Mouse (Mus musculus) neural tube, embryonic 13.5 days (tissue): Measurements from ENCODE around the gene Sp110. TPM values are rescaled to one million over a fixed set of nuclear protein-coding genes. Genes with fewer than 3 reads are reported as not detected.
"Not testable (repeated sequence)": the region's sequence is repeated elsewhere in the genome, so short reads cannot be mapped to it uniquely, and the experiment has no call there.

ENCODE experiments used
- ATAC-seq: fragments of 200-750 bp; cut with Nextera tagmentation; 2 replicates; pipeline ENCODE4 v1.8.0; 2017; ENCODE audit warnings: low read depth, mild to moderate bottlenecking, moderate TSS enrichment, moderate library complexity
- H3K27ac ChIP-seq: fragments of 300-500 bp; sonication (generic); replicated peaks from 2 replicates; pipeline ENCODE4 v1.5.1; 2015; ENCODE audit warnings: moderate library complexity, mild to moderate bottlenecking, inconsistent platforms
- H3K27me3 ChIP-seq: fragments of 300-500 bp; sonication (generic); 2 replicates; pipeline ENCODE4 v1.6.1; 2015; ENCODE audit warnings: mild to moderate bottlenecking, inconsistent platforms
- H3K36me3 ChIP-seq: fragments of 300-500 bp; sonication (generic); 2 replicates; pipeline ENCODE4 v1.6.1; 2015; ENCODE audit warnings: mild to moderate bottlenecking, inconsistent platforms
- H3K4me1 ChIP-seq: fragments of 300-500 bp; sonication (generic); replicated peaks from 2 replicates; pipeline ENCODE4 v1.6.1; 2015; ENCODE audit warnings: inconsistent platforms
- H3K4me2 ChIP-seq: fragments of 300-500 bp; sonication (generic); 2 replicates; pipeline ENCODE4 v1.6.1; 2015; ENCODE audit warnings: inconsistent platforms, mild to moderate bottlenecking, moderate library complexity
- H3K4me3 ChIP-seq: fragments of 300-500 bp; sonication (generic); 2 replicates; pipeline ENCODE4 v1.5.1; 2015; ENCODE audit warnings: mild to moderate bottlenecking, inconsistent platforms
- H3K9ac ChIP-seq: fragments of 300-500 bp; sonication (generic); 2 replicates; pipeline ENCODE4 v1.6.1; 2015; ENCODE audit warnings: moderate library complexity, mild to moderate bottlenecking, inconsistent platforms
- H3K9me3 ChIP-seq: fragments of 300-500 bp; sonication (generic); 2 replicates; pipeline ENCODE4 v1.6.1; 2016; ENCODE audit warnings: inconsistent platforms
- WGBS: fragments of 180-500 bp; shearing (Covaris S2); methylation state at CpG from one replicate; pipeline ENCODE4 v1.1.7; 2015; 5-methylcytosine and 5-hydroxymethylcytosine counted together
- polyA plus RNA-seq: library from polyadenylated mRNA; unstranded; fragments of >200 nt; fragmentation: Nextera tagmentation; extraction: Ambion mirVana; gene quantifications from 2 replicates; pipeline ENCODE4 v1.2.1, GENCODE M21; 2015

Sp110 gene
- polyA plus RNA-seq, 1 experiment from 2014 or later = 0.81 TPM

DNA sequence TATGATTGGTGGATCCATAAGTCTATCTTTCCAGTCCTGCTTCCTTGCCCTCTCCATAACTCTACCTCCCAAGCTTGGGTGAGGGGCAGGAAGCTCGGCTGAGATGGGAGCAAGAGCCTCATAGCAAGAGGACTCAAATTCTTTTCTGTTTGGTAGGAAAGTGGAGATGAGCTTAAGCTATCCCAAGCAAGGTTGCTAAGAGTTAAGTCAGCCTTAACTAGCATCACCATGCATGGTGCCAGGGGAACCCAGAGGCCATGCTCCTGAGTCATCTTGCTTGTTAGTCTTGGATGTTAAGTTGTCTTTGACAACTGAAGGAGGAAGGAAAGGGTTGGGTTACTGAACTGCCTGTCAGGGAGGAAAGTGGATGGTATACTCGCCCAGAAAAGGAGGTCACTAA, 9.9 kb downstream of the Sp110 start:
- not testable (repeated sequence) for H3K9ac ChIP-seq, H3K9me3 ChIP-seq, H3K27me3 ChIP-seq, H3K36me3 ChIP-seq, H3K27ac ChIP-seq, H3K4me2 ChIP-seq, H3K4me1 ChIP-seq, ATAC-seq, H3K4me3 ChIP-seq
- WGBS = 87% methylated on average over 1 of the region's 2 CpGs

- H3K4me3 ChIP-seq, ATAC-seq, H3K9me3 ChIP-seq, H3K4me1 ChIP-seq, H3K27me3 ChIP-seq, H3K27ac ChIP-seq, H3K4me2 ChIP-seq, H3K36me3 ChIP-seq, H3K9ac ChIP-seq: not testable (repeated sequence)
- 38% methylated on average over 5 of the region's 5 CpGs for WGBS
Measured at GRCm38 (mm10) chr1:85581518-85581917, 17.1 kb downstream of the Sp110 start.

- not testable (repeated sequence) for H3K27ac ChIP-seq, H3K36me3 ChIP-seq, H3K4me1 ChIP-seq, H3K27me3 ChIP-seq, ATAC-seq, H3K4me3 ChIP-seq, H3K9ac ChIP-seq, H3K9me3 ChIP-seq, H3K4me2 ChIP-seq
- 78% methylated on average over 3 of the region's 3 CpGs for WGBS
Measured at GRCm38 (mm10) chr1:85580578-85580977, 18.0 kb downstream of the Sp110 start.

DNA sequence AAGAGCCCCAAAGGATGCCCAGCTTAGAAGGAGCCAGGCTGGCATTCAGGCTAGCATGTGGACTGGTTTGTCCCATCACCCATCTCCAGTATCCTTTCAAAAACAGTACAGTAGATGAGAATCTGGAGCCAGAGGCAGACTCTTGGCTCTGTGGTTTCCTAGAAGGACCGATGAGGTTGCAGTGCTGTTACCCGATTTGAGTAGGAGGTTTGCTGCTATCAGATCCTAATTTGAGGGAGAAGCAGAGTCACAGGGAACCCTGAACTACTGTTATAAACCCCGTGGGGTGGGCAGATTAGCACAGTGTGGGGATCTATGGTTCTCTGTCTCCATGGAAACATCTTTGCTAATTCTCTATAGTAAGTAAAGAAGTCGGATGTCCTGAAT, 18.5 kb downstream of the Sp110 start:
- 82% methylated on average over 3 of the region's 4 CpGs for WGBS
- not testable (repeated sequence) for H3K4me2 ChIP-seq, H3K4me3 ChIP-seq, H3K9ac ChIP-seq, H3K4me1 ChIP-seq, ATAC-seq, H3K27ac ChIP-seq, H3K27me3 ChIP-seq, H3K36me3 ChIP-seq, H3K9me3 ChIP-seq

DNA sequence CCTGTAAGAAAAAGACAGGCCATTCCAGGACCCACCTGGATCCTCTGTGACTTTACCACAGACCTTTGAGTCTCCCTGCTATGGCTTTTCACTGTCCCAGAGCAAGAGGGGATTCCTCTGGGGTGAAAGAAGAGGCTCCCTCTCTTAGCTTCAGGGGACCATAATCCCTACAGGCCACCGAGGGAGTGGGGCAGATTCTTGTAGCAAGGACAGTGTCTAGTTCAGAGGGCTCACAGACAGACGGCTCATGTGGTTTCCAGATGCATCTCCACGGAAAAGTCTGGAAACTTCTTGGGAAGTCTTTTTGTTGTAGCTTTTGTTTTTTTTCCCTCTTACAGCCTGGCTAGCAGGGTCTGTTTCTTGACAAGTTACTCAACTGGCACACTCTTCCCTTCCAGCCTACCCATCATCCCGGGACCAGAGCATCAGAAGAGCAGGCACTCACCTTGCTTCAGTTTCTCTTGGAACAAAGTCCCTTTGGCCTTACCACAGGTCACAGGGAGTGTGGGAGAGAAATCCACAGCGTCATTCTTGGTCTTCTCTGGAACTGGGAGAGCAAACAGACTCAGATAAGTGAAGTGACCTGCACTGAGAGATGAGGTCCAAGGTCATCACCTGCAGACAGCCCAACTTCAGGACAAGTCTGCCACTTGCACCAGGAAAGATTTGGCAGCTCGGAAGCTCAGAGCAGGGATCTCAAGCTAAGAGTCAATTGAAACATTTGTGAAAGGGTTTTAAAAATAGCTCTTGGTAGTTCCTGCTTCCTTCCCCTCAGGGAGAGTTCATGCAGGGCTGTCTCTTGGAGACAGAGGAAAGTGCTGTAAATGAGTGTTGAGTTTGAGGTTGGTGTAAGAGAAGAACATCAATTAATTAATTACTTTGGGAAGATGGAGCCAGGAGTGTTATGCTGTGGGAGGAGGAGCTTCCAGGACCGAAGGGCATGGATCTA, 19.1 kb downstream of the Sp110 start:
- WGBS = 70% methylated on average over 6 of the region's 7 CpGs
- H3K4me1 ChIP-seq, H3K9ac ChIP-seq, H3K4me2 ChIP-seq, H3K9me3 ChIP-seq, H3K4me3 ChIP-seq, H3K36me3 ChIP-seq, H3K27ac ChIP-seq, H3K27me3 ChIP-seq, ATAC-seq: not testable (repeated sequence)

DNA sequence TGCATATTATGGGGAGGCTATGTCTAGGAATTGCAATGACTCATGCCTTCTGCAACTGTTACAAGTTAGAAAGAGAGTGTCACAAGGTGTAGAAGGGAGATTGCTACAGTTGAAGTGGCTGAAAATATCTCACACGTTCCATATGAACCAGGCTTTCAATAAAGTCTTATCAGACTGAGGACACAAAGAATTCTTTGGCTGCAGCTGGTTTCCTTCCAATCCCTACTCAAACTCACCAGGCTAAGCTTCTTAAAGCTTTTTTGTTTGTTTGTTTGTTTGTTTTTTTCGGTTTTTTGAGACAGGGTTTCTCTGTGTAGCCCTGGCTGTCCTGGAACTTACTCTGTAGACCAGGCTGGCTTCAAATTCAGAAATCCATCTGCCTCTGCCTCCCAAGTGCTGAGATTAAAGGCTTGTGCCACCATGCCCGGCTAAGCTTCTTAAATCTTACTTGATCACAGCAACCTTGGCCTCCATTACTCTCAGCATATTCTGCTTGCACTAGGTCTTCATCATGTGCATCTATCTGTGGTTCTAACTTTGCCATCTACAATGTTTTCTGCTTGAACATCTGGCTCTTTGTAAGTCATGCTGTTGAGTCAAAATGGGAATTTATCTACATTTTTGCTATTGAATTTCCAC, 20.1 kb downstream of the Sp110 start:
- not testable (repeated sequence) for H3K36me3 ChIP-seq, H3K27ac ChIP-seq, ATAC-seq, H3K4me2 ChIP-seq, H3K9me3 ChIP-seq, H3K4me3 ChIP-seq, H3K27me3 ChIP-seq, H3K4me1 ChIP-seq, H3K9ac ChIP-seq
- WGBS = 66% methylated on average over 3 of the region's 3 CpGs

- not testable (repeated sequence) for H3K9me3 ChIP-seq, H3K36me3 ChIP-seq, H3K4me2 ChIP-seq, H3K27ac ChIP-seq, ATAC-seq, H3K4me3 ChIP-seq, H3K9ac ChIP-seq, H3K4me1 ChIP-seq, H3K27me3 ChIP-seq
- 82% methylated on average over 2 of the region's 3 CpGs for WGBS
Measured at GRCm38 (mm10) chr1:85575376-85575775, 23.2 kb downstream of the Sp110 start, which contains the start of gene G530012D18Rik. TSS of gene G530012D18Rik (plus strand) at chr1:85575676.

GRCm38 (mm10) chr1:85573554-85573953, 25.1 kb downstream of the Sp110 start:
- H3K27ac ChIP-seq, H3K9ac ChIP-seq, H3K4me2 ChIP-seq, H3K36me3 ChIP-seq, H3K4me3 ChIP-seq, H3K9me3 ChIP-seq, ATAC-seq, H3K27me3 ChIP-seq, H3K4me1 ChIP-seq: not testable (repeated sequence)
- WGBS = 80% methylated on average over 4 of the region's 4 CpGs

- not testable (repeated sequence) for H3K9ac ChIP-seq, H3K36me3 ChIP-seq, ATAC-seq, H3K4me1 ChIP-seq, H3K4me2 ChIP-seq, H3K4me3 ChIP-seq, H3K27ac ChIP-seq, H3K27me3 ChIP-seq, H3K9me3 ChIP-seq
- 87% methylated on average over 4 of the region's 4 CpGs for WGBS
Measured at GRCm38 (mm10) chr1:85555261-85555660, 43.4 kb downstream of the Sp110 start.

GRCm38 (mm10) chr1:85546442-85546841, 52.2 kb downstream of the Sp110 start:
- H3K9me3 ChIP-seq, ATAC-seq: not testable (repeated sequence)

GRCm38 (mm10) chr1:85543818-85544217, 54.8 kb downstream of the Sp110 start:
- ATAC-seq, H3K9ac ChIP-seq, H3K4me2 ChIP-seq, H3K4me1 ChIP-seq, H3K27ac ChIP-seq, H3K27me3 ChIP-seq, H3K4me3 ChIP-seq, H3K9me3 ChIP-seq, H3K36me3 ChIP-seq: not testable (repeated sequence)
- WGBS = 86% methylated on average over 4 of the region's 4 CpGs

More at GRCm38 (mm10) chr1:85546442-85546841, 52.2 kb downstream of the Sp110 start:
- not testable (repeated sequence) for H3K4me1 ChIP-seq, H3K9ac ChIP-seq, H3K4me3 ChIP-seq, H3K4me2 ChIP-seq, H3K36me3 ChIP-seq, H3K27ac ChIP-seq, H3K27me3 ChIP-seq

DNA sequence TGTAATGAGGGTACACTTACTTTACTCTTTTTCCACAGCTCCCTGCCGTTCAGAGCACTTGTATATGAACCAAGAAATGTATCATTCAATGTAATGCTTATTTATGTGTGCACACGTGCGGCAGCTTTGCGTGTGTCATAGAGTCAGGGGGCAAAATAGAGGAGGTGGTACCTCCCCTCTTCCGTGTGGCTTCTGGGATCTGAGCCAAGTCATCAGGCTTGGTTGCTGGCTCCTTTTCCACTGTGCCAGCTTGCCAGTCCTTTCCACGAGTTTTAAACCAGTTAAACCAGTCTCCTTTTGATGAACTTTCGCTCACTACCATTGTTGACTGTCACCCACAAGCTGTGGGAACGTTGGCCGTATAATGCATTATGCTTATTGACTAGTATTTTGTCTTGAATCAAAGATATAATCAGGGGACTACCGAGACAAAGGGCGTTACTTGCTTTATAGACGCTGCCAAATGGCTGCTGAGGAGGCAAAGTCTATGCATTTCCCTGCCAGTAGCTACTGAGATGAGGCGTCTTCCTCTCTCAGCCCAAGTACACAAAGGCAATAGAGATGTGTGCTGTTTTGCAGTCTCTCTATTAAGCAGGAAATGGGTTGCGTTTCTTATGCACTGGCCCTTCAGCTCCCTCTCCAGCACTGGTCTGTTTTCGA, 70.0 kb downstream of the Sp110 start:
- not testable (repeated sequence) for H3K9me3 ChIP-seq, H3K36me3 ChIP-seq, ATAC-seq, H3K4me2 ChIP-seq, H3K4me1 ChIP-seq, H3K9ac ChIP-seq, H3K27ac ChIP-seq, H3K4me3 ChIP-seq, H3K27me3 ChIP-seq
- 80% methylated on average over 13 of the region's 15 CpGs for WGBS
